Mouse (Mus musculus): Measurements from ENCODE around the gene Capzb.

DNA sequence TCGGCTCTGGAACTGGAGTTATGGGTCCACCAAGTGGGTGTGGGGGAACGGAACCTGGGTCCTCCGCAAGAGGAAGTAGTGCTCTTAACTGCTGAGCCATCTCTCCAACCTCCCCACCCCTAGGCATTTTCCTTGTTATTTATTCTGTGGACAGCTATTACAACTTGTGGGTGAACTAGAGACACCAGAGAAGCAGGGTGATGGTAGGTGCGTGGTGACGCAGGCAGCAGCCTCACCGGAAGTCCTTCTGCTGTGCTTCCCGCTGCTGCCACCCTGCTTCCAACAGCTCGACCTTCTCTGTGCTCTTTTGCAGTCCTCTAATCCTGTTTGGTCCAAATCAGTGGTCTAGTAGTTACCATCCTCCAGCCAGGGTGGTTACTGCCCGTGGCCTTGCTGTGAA, 6.4 kb downstream of the Capzb start:
- TF ChIP-seq POLR2A (IDR thresholded peaks at IDR 0.05; ENCODE audit: extremely low read depth, insufficient read depth, low read length), result no peak
- no peak for TF ChIP-seq CTCF (IDR thresholded peaks at IDR 0.05; ENCODE audit: low read depth, low read length)
